Mouse (Mus musculus) gastrocnemius, postnatal 25 days (tissue): Measurements from ENCODE around the gene Actr6. TPM values are rescaled to one million over a fixed set of nuclear protein-coding genes. Genes with fewer than 3 reads are reported as not detected.
A peak's percentile ranks its signal among the peaks of the same experiment; 100 is the strongest.
"Not testable (repeated sequence)": the region's sequence is repeated elsewhere in the genome, so short reads cannot be mapped to it uniquely, and the experiment has no call there.

Experiments used
- DNase-seq: peaks from one replicate; pipeline ENCODE4 v3.0.0; 2022
- total RNA-seq, 2 experiments: library from RNA; stranded (reverse); gene quantifications; 1 replicate in 1 of 2; 2 replicates in 1 of 2; pipeline ENCODE4 v1.2.3; 2021

Actr6 gene
- total RNA-seq, 2 experiments from 2014 or later, result 5.2 to 5.6 TPM

- DNase-seq, result no peak
Measured at GRCm38 (mm10) chr10:89738395-89738794, 6.3 kb upstream of the Actr6 start.

DNA sequence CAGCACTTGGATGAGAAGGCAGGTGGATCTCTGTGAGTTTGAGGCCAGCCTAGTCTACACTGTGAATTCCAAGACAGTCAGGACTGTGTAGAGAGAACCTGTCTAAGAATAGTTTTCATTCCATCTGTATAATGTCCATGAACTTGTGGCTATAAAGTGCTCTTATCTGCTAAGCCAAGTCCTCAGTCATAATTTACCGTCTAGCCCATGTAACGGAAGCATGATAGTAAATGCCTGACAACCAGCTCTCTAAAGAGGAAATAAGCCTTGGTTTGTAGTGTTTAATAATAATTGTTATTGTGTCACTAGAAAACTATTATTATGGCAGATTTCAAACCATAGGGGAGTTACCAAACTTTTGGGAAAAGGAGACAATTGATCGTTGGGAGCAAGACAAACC, 5.8 kb upstream of the Actr6 start:
- no peak for DNase-seq

GRCm38 (mm10) chr10:89737092-89737491, 5.0 kb upstream of the Actr6 start:
- DNase-seq, result no peak

DNA sequence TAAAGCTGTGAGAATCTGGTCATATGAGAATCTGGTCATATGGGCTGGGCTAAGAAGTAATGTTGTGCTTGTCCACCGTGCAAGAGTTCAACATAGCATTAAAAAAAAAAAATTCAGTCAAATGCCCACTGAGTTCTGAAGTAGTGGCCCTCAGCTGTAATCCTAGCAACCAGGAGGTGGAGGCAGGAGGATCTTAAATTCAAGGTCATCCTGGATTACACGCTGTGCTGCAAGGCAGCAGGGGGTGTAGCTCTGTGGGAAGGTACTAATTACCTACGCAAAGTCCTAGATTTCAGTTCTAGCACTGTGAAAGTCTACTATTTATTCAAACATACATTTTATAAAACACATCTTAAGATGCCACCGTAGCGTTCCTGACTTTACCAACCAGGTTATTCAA, 754 bp downstream of the Actr6 start:
- no peak for DNase-seq

DNA sequence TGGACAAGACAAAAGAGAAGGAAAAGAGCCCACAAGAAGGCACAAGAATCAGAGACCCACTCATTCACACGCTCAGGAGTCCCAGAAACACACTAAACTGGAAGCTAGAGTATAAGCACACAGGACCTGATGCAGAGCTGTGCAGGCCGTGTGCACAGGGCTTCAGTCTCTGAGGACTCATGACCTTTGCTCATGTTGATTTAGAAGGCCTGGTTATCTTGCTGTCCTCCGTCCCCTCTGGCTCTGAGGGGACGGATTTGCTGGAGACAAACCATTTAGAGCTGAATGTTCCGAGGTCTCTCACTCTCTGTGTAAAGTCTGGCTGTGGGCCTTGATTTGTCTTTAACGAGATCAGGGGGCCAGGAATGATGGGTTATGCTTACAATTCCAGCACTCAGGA, 1.7 kb downstream of the Actr6 start:
- DNase-seq, result no peak

- peak; percentile 71 for DNase-seq
Measured at GRCm38 (mm10) chr10:89722247-89723195, 9.6 kb downstream of the Actr6 start.

GRCm38 (mm10) chr10:89720796-89721195, 11.3 kb downstream of the Actr6 start:
- DNase-seq, result peak; percentile 23

GRCm38 (mm10) chr10:89720252-89720651, 11.8 kb downstream of the Actr6 start:
- DNase-seq, result no peak

DNA sequence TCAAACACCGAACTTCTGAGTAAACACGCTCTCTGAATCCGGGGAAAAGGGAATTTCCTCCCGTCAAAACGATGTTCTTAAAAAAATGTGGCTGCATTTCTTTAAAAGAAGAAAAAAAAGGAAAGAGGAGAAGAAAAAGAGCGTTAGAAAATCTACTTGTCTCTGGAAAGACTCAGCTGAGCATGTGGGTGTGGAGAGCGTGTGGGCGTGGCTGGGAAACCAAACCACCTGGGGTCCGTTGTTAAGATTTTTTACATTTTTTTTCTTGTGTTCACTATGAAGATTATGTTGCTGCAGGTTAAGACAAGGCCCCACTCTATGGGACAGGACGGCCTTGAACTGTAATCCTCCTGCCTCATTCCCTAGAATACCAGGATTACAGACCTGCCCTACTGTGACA, 17.2 kb downstream of the Actr6 start:
- DNase-seq, result no peak

DNA sequence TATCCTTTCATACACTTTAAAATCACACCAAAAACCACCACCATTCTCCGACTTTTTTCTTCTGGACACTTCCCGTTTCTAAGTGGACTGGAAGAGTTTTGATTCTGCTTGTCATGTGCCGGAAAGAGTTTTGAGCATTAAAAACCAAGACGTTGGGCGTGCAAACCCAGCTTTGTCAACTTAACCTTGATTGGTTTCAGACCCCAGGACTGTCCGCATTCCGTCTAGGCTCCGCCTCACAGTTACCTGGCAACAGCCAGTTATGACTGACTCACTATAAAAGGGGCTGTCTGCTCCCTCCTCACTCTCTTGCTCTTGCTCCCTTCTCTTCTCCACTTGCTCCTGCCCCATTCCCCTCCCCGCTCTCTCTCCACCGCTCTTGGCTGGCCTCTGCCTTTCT, 23.4 kb downstream of the Actr6 start:
- no peak for DNase-seq

DNA sequence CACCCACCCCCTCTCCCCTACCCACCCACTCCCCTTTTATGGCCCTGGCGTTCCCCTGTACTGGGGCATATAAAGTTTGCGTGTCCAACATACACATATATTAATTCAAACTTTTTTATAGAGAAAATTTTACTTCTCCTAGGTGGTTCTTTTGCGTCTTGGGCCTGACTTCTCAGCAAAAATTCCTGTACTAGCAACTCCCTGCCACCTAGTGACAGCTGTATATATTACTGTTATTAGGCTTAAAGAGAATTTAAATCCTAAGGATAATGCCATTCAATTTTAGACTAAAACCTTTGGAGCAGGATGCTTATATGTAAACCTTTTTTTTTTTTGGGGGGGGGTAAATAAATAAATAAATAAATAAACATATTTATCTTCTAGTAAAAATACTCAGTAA, 24.7 kb downstream of the Actr6 start:
- DNase-seq, result no peak

DNA sequence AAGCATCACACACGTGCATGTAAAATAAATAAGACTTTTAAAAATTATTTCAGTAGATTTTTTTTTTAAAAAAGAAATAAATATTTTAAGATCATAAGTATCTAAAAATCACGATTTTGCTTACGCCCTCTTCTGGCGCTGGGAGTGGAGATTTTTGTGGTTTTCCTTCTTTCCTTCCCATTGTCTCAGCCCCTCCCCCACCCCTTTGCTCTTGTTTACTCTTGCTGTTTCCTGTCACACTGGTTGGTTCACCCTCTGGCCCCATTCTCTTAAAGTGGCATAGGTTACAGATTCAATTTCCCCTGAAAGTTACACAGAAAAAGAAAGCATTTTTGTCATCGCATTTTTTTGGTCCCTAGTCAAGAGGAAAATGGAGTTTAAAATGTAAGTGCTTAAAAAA, 29.1 kb downstream of the Actr6 start:
- DNase-seq, result no peak

DNA sequence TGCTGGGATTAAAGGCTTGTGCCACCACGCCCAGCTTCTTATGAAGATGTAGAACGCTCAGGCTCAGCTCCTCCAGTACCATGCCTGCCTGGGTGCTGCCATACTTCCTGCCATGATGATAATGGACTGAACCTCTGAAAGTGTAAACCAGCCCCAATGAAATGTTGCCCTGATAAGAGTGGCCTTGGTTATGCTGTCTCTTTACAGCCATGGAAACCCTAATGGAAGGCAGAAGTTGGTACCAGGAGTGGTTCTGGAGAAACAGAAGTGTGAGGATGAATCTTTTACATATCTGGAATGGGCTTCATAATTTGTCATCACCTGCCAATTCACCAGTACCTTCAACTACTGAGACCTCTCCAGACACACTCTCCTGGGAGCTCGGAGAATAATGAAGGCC, 34.1 kb downstream of the Actr6 start:
- DNase-seq, result no peak

DNA sequence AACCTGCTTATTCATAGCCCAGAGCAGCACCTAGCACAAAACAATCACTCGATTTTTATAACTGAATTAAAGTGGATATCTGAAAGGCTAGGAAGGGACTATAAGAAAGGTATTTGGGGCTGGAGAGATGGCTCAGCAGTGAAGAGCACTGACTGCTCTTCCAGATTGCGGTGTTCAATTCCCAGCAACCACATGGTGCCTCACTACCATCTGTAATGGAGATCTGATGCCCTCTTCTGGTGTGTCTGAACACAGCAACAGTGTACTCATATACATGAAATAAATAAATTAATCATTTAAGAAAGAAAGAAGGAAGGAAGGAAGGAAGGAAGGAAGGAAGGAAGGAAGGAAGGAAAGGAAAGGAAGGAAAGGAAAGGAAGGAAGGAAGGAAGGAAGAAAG, 35.8 kb downstream of the Actr6 start:
- not testable (repeated sequence) for DNase-seq

- no peak for DNase-seq
Measured at GRCm38 (mm10) chr10:89695194-89695911, 36.7 kb downstream of the Actr6 start.

DNA sequence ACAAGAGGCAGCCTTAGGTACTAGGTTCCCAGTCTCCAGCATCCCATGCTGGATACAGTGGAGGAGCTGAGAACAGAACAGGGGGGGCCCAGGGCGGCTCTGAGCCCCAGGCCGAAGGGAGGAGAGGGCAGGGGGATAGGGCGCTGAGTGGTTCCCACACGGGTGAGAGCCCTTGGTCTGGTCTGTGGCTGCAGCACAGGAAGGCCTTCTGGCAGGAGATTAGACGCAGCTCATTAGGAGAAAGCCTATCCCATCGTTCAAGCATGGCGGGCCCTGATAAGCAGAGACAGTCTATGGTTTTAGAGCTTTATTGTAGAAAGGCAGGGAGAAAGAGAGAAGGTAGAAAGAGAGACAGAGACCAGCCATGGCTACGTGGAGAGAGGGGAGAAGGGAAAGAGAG, 42.1 kb downstream of the Actr6 start:
- DNase-seq, result no peak

DNA sequence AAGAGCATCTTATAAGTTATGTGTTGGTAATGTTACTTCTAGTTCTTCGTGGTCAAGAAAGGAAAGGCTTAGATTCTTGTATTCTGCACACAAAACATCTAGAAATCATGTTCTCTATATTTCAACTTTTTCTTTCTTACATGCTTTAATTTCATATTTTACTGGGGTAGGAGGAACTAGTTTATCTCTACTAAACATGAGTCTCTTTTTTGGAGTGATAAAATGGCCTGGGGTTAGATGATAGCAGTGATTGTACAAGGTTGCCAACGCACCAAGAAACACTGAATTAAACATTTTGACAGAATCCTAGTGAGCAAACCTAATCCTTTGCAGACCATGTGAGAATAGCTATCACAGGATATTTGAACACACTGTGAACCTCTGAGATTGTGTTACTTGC, 44.6 kb downstream of the Actr6 start:
- DNase-seq, result no peak

DNA sequence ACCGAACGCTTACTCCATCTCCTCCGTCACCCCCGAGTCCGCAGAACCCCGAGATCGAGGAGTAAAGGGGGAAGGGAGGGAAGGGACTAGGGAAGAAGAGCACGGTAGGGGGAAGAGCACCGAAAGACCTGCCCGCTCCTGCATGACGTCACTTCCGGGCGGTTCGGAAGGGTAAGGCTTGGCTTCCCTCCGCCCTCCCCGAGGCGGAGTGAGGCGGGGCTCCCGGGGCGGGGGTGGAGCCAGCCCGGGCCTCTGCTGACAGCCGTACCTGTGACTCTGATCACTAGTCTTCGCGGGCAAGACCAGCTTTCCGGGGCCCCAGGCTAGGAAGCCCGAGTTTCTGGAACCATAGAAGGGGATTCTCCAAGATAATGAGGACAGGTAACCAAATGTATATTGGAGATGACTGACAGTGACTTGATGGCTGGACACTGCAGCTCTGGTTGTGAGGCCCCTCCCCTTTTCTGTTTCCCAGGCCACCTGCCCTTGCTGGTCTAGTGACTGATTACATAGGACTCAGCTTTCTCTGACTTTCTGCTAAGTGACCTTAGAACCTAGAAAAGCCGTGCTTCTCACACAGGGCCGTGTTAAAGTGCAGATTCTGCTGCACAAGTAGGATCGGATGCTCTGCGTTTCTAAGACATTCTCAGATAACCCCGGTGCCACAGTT, 45.8 kb downstream of the Actr6 start, which contains the start of gene Scyl2:
Scyl2 (minus strand) TSS at position 147 of the 670 bp plus-strand sequence.
- peak; percentile 91 for DNase-seq

DNA sequence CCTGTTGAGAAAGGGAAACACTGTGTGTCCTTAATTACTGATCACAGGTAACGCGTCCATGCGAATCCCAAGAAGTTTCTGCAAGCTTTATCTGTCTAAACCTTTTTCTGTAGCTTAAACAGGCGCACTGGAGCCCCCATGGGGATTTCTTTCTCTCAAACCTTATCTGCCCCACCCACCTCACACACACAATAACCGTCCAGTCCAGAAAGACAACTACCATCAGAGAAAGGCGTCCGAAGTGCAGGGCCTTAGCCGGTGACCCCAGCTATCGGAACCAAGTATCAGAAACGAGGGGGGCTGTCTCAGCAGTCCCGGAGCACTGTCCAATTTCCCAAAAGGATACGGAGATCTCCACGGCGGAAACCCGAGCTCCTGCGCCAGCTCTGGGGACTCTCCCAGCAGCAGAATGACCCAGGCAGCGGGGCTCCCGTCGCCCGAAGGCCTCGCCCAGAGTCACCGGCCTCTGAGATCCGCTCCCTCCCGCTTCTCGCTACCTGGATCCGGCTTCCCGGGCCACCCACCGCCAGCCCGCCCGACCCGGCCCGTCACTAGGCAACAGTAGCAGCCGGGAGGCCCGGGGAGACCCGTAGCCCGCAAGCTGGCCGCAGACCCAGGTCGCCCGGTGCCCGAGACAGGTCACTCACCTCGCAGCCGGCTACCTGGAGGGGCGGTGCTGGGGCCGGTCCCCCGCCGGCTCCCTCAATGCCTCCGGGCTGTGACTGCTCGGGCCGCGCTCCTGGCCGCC, 46.5 kb downstream of the Actr6 start:
- DNase-seq, result no peak

- DNase-seq, result no peak
Measured at GRCm38 (mm10) chr10:89682961-89683360, 49.1 kb downstream of the Actr6 start.

DNA sequence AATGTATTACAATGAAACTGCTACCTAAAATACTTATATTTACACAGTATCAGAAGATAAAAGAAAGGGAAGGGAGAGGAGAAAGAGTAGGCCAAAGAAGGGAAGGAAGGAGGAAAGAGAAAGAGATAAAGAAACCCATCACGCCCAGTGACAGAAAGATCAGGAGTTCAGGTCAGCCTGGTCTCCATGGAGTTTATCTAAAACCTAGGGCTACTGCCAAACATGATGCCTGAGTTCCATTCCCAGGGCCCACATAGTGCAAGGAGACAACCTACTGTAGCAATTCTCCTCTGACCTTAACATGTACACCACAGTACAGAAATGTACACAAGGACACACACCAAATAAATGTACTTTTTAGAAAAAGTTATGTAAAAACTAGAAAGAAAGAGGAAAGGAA, 49.9 kb downstream of the Actr6 start:
- no peak for DNase-seq

DNA sequence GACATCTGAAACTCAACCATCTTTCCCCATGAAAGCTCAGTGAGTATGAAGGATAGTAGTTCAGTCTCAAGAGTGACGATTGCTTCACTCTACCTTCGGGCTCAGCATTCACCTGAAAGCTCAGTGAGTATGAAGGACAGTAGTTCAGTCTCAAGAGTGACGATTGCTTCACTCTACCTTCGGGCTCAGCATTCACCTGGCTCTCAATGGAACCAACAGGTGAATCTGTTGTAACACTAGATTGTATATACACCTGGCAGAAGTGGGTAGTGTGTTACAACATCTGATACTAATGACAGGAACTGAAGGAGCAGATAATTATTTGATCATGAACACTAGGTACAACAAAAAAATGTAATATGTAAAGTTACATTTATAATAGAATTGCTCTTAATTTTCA, 50.4 kb downstream of the Actr6 start:
- no peak for DNase-seq
